Mouse (Mus musculus) MEL (cell line): ENCODE measurements around the gene Sbk3. TPM values are rescaled to one million over a fixed set of nuclear protein-coding genes. Genes with fewer than 3 reads are reported as not detected.

Experiments used
- DNase-seq: peaks from one replicate; pipeline ENCODE4 v3.0.0; 2011; ENCODE audit warnings: low read depth, low spot score
- H3K27ac ChIP-seq: 2 replicates; pipeline ENCODE4 v1.5.1; 2012; ENCODE audit warnings: low read depth, mild to moderate bottlenecking, control low read depth, low read length, moderate library complexity; ENCODE audit not compliant: control insufficient read depth
- H3K27me3 ChIP-seq, 2 experiments: fragments of 150-350 bp in 1 of 2; sonication (generic) in 1 of 2; 2 replicates each; pipeline ENCODE4 v1.6.1; 2012; ENCODE audit warnings: low read length in 2 of 2, mild to moderate bottlenecking in 2 of 2, improper control_type of control experiment in 1 of 2, moderate library complexity in 1 of 2; ENCODE audit not compliant: insufficient read depth in 2 of 2, control insufficient read depth in 1 of 2
- H3K36me3 ChIP-seq, 2 experiments: 2 replicates each; pipeline ENCODE4 v1.6.1; 2012 to 2014; ENCODE audit warnings: low read length in 2 of 2, improper control_type of control experiment in 1 of 2, inconsistent platforms in 1 of 2, mild to moderate bottlenecking in 1 of 2; ENCODE audit not compliant: insufficient read depth in 2 of 2, control insufficient read depth in 1 of 2
- H3K4me1 ChIP-seq, 2 experiments: fragments of 150-350 bp in 1 of 2; sonication (generic) in 1 of 2; 2 replicates each; pipeline ENCODE4 v1.6.1; 2012; ENCODE audit warnings: low read length in 2 of 2, improper control_type of control experiment in 1 of 2, mild to moderate bottlenecking in 1 of 2; ENCODE audit not compliant: insufficient read depth in 2 of 2, control insufficient read depth in 1 of 2
- H3K4me3 ChIP-seq, 2 experiments: fragments of 150-350 bp in 1 of 2; sonication (generic) in 1 of 2; 2 replicates each; pipeline ENCODE4 v1.5.1; 2012; ENCODE audit warnings: low read depth in 2 of 2, low read length in 2 of 2, mild to moderate bottlenecking in 2 of 2, moderate library complexity in 2 of 2, control low read depth in 1 of 2, improper control_type of control experiment in 1 of 2; ENCODE audit not compliant: control insufficient read depth in 1 of 2, insufficient read depth in 1 of 2
- H3K79me2 ChIP-seq: 2 replicates; pipeline ENCODE4 v1.6.1; 2012; ENCODE audit warnings: mild to moderate bottlenecking, low read length, moderate library complexity; ENCODE audit not compliant: control insufficient read depth, poor library complexity, insufficient read depth
- H3K9ac ChIP-seq: 2 replicates; pipeline ENCODE4 v1.6.1; 2012; ENCODE audit warnings: low read depth, mild to moderate bottlenecking, control low read depth, low read length, moderate library complexity; ENCODE audit not compliant: control insufficient read depth, poor library complexity, severe bottlenecking
- H3K9me3 ChIP-seq: fragments of 150-350 bp; sonication (generic); replicated peaks from 2 replicates; pipeline ENCODE4 v1.6.1; 2012; ENCODE audit warnings: mild to moderate bottlenecking, low read length, improper control_type of control experiment, moderate library complexity; ENCODE audit not compliant: insufficient read depth
- BHLHE40 ChIP-seq: IDR thresholded peaks from 2 replicates; pipeline ENCODE4 v1.6.1; 2012; ENCODE audit warnings: low read depth, mild to moderate bottlenecking, inconsistent platforms, low read length, improper control_type of control experiment, borderline replicate concordance
- CHD1 ChIP-seq: IDR thresholded peaks from 2 replicates; pipeline ENCODE4 v1.6.1; 2012; ENCODE audit warnings: low read depth, mild to moderate bottlenecking, inconsistent platforms, low read length, improper control_type of control experiment
- CHD2 ChIP-seq: IDR thresholded peaks from 2 replicates; pipeline ENCODE4 v1.6.1; 2011; ENCODE audit warnings: low read length, improper control_type of control experiment
- CTCF ChIP-seq, 3 experiments: IDR thresholded peaks in 2 of 3; conservative IDR thresholded peaks in 1 of 3; 2 replicates each; pipeline ENCODE4 v1.5.1; 2011 to 2012; ENCODE audit warnings: low read length in 3 of 3, low read depth in 2 of 3, mild to moderate bottlenecking in 2 of 3, improper control_type of control experiment in 1 of 3, inconsistent platforms in 1 of 3, mixed read lengths in 1 of 3, moderate library complexity in 1 of 3; ENCODE audit not compliant: control insufficient read depth in 1 of 3, insufficient read depth in 1 of 3, poor library complexity in 1 of 3, severe bottlenecking in 1 of 3
- E2F4 ChIP-seq: IDR thresholded peaks from 2 replicates; pipeline ENCODE4 v1.6.1; 2011; ENCODE audit warnings: low read depth, low read length, improper control_type of control experiment, borderline replicate concordance
- ELF1 ChIP-seq: IDR thresholded peaks from 2 replicates; pipeline ENCODE4 v1.6.1; 2014; ENCODE audit warnings: low read depth, mild to moderate bottlenecking, inconsistent platforms, low read length, improper control_type of control experiment, moderate library complexity
- ETS1 ChIP-seq: IDR thresholded peaks from 2 replicates; pipeline ENCODE4 v1.6.1; 2012; ENCODE audit warnings: low read depth, mild to moderate bottlenecking, inconsistent platforms, low read length, improper control_type of control experiment, moderate library complexity
- GABPA ChIP-seq: IDR thresholded peaks from 2 replicates; pipeline ENCODE4 v1.6.1; 2012; ENCODE audit warnings: low read depth, mild to moderate bottlenecking, inconsistent platforms, low read length, improper control_type of control experiment, moderate library complexity
- GATA1 ChIP-seq: IDR thresholded peaks from 2 replicates; pipeline ENCODE4 v1.6.1; 2011; ENCODE audit warnings: low read depth, low read length, improper control_type of control experiment
- HCFC1 ChIP-seq: IDR thresholded peaks from 2 replicates; pipeline ENCODE4 v1.6.1; 2012; ENCODE audit warnings: low read depth, mild to moderate bottlenecking, inconsistent platforms, low read length, improper control_type of control experiment, moderate library complexity
- KAT2A ChIP-seq: conservative IDR thresholded peaks from 2 replicates; pipeline ENCODE4 v1.6.1; 2012; ENCODE audit warnings: low read depth, low read length, improper control_type of control experiment, inconsistent platforms
- MAFK ChIP-seq: IDR thresholded peaks from 2 replicates; pipeline ENCODE4 v1.6.1; 2011; ENCODE audit warnings: low read depth, mild to moderate bottlenecking, low read length, improper control_type of control experiment, borderline replicate concordance
- MAX ChIP-seq: IDR thresholded peaks from 2 replicates; pipeline ENCODE4 v1.6.1; 2011; ENCODE audit warnings: low read length, improper control_type of control experiment
- MAZ ChIP-seq: IDR thresholded peaks from 2 replicates; pipeline ENCODE4 v1.6.1; 2012; ENCODE audit warnings: low read depth, mild to moderate bottlenecking, inconsistent platforms, low read length, improper control_type of control experiment
- MEF2A ChIP-seq: IDR thresholded peaks from 2 replicates; pipeline ENCODE4 v1.6.1; 2014; ENCODE audit warnings: low read depth, mild to moderate bottlenecking, inconsistent platforms, low read length, improper control_type of control experiment; ENCODE audit not compliant: poor library complexity, insufficient replicate concordance, severe bottlenecking; ENCODE audit errors: extremely low read depth
- MXI1 ChIP-seq: IDR thresholded peaks from 2 replicates; pipeline ENCODE4 v1.6.1; 2011; ENCODE audit warnings: mild to moderate bottlenecking, low read depth, low read length, improper control_type of control experiment
- MYB ChIP-seq: IDR thresholded peaks from 2 replicates; pipeline ENCODE4 v1.6.1; 2011; ENCODE audit warnings: mild to moderate bottlenecking, low read depth, low read length, improper control_type of control experiment
- POLR2A ChIP-seq, 2 experiments: IDR thresholded peaks; 2 replicates each; pipeline ENCODE4 v1.6.1; 2011 to 2012; ENCODE audit warnings: low read length in 2 of 2, mild to moderate bottlenecking in 2 of 2, control low read depth in 1 of 2, improper control_type of control experiment in 1 of 2, low read depth in 1 of 2, moderate library complexity in 1 of 2; ENCODE audit not compliant: control insufficient read depth in 1 of 2, insufficient read depth in 1 of 2, poor library complexity in 1 of 2
- POLR2AphosphoS5 ChIP-seq: IDR thresholded peaks from 2 replicates; pipeline ENCODE4 v1.6.1; 2012; ENCODE audit warnings: low read depth, borderline replicate concordance, mild to moderate bottlenecking, inconsistent platforms, low read length, moderate library complexity, mixed read lengths
- RAD21 ChIP-seq: IDR thresholded peaks from 2 replicates; pipeline ENCODE4 v1.6.1; 2011; ENCODE audit warnings: mild to moderate bottlenecking, low read depth, low read length, improper control_type of control experiment
- RCOR1 ChIP-seq: IDR thresholded peaks from 2 replicates; pipeline ENCODE4 v1.6.1; 2012; ENCODE audit warnings: low read depth, mild to moderate bottlenecking, inconsistent platforms, low read length, improper control_type of control experiment
- SIN3A ChIP-seq: IDR thresholded peaks from 2 replicates; pipeline ENCODE4 v1.6.1; 2012; ENCODE audit warnings: low read length, improper control_type of control experiment, inconsistent platforms
- SMC3 ChIP-seq: IDR thresholded peaks from 2 replicates; pipeline ENCODE4 v1.6.1; 2011; ENCODE audit warnings: low read depth, low read length, improper control_type of control experiment
- TAL1 ChIP-seq: IDR thresholded peaks from 2 replicates; pipeline ENCODE4 v1.6.1; 2012; ENCODE audit warnings: mild to moderate bottlenecking, inconsistent platforms, low read length, moderate library complexity, mixed read lengths
- TBP ChIP-seq: IDR thresholded peaks from 2 replicates; pipeline ENCODE4 v1.8.0; 2011; ENCODE audit warnings: low read depth, low read length, improper control_type of control experiment
- TCF12 ChIP-seq: IDR thresholded peaks from 2 replicates; pipeline ENCODE4 v1.6.1; 2014; ENCODE audit warnings: low read depth, mild to moderate bottlenecking, inconsistent platforms, low read length, improper control_type of control experiment, moderate library complexity
- ZC3H11A ChIP-seq: IDR thresholded peaks from 2 replicates; pipeline ENCODE4 v1.6.1; 2012; ENCODE audit warnings: low read depth, mild to moderate bottlenecking, inconsistent platforms, low read length, improper control_type of control experiment
- ZMIZ1 ChIP-seq: IDR thresholded peaks from 2 replicates; pipeline ENCODE4 v1.6.1; 2012; ENCODE audit warnings: low read depth, mild to moderate bottlenecking, inconsistent platforms, low read length, improper control_type of control experiment, moderate library complexity
- polyA plus RNA-seq, 2 experiments: library from polyadenylated mRNA; stranded (reverse) in 1 of 2; unstranded in 1 of 2; fragments of >175 nt in 1 of 2; fragments of >200 nt in 1 of 2; gene quantifications; 2 replicates each; pipeline versions ENCODE4 v1.2.1 to v1.2.4; 2012; ENCODE audit warnings: low replicate concordance in 2 of 2, low read depth in 1 of 2; ENCODE audit not compliant: insufficient read length in 2 of 2, insufficient read depth in 1 of 2, missing spikeins in 1 of 2
- total RNA-seq: library from RNA; depleted of rRNA; stranded (reverse); fragments of 300-350 nt; gene quantifications from 2 replicates; pipeline ENCODE4 v1.2.3, GENCODE M21; 2012

Sbk3 gene
- total and polyA plus RNA-seq, 3 experiments: not detected

DNA sequence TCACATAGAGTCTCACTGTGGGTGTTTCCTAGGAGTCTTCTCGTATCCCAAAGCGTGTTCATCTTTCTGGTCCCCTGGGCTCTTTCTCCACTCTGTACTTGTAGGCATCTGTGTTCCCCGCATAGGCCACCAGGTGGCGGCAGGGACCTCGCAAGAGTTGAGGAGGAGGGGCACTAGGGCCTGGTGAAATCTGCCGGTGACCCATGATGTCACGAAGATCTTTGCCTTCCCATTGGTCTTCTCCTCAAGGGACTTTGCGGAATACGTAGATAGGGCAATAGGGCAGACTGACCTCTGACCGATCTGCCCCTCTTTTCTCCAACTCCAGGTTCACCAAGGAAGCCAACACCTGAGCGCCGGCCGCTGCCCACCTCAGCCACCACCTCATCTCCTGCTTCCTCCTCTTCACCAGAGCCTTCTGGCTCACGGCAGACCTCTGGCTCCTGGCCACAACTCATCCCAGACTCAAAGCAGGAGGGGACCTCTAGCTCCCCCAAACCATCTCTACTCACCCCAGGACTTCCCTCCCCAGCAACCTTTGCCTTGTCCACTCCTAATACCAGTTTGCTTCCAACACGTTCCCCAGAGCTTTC, 27.6 kb downstream of the Sbk3 start:
- H3K27me3 ChIP-seq: no peaks in the 10 kb centered on the region
- TF ChIP-seq SIN3A (peak; percentile 60; the same call in 1 of the 2 replicates), MAFK (no peak), TCF12 (no peak), GABPA (no peak), TAL1 (no peak), CHD2 (peak; percentile 96), CHD1 (no peak), POLR2A (IDR thresholded peaks at IDR 0.05; ENCODE audit: control insufficient read depth in 1 of 2, insufficient read depth in 1 of 2, low read depth in 1 of 2, low read length in 2 of 2, poor library complexity in 1 of 2) (no peak), SMC3 (peak; percentile 100), ELF1 (no peak), RCOR1 (no peak), MYB (no peak), ZC3H11A (peak; percentile 87), CTCF (IDR thresholded peaks at IDR 0.05 in 2 of 3, conservative IDR thresholded peaks at IDR 0.05 in 1 of 3; ENCODE audit: control insufficient read depth in 1 of 3, insufficient read depth in 1 of 3, low read depth in 2 of 3, low read length in 3 of 3, poor library complexity in 1 of 3, severe bottlenecking in 1 of 3) (peak; percentile 86 to 99 (median 95)), ZMIZ1 (no peak), MEF2A (no peak), ETS1 (no peak), MAZ (peak; percentile 89), GATA1 (no peak; the same call in 1 of the 2 replicates), KAT2A (no peak), MXI1 (no peak), E2F4 (no peak), RAD21 (peak; percentile 87), POLR2AphosphoS5 (no peak), TBP (no peak), HCFC1 (0 out of 2 replicates have a peak, but pooled peaks have one; percentile 44), BHLHE40 (peak; percentile 54; the same call in 1 of the 2 replicates), MAX (no peak)
- H3K4me3 ChIP-seq: peak overlapping the region; percentile 35 to 56

More for the DNA sequence above, 27.6 kb downstream of the Sbk3 start:
- Histone ChIP-seq H3K79me2 (no peaks in the 10 kb centered on the region), H3K27ac (no peak overlapping the region), H3K9me3 (no peaks in the 10 kb centered on the region), H3K9ac (peak overlapping the region; percentile 33), H3K4me1 (no peaks in the 10 kb centered on the region), H3K36me3 (no peaks in the 10 kb centered on the region)
- peak; percentile 93 for DNase-seq
